Mouse (Mus musculus): Measurements from ENCODE around the gene Cbarp. TPM values are rescaled to one million over a fixed set of nuclear protein-coding genes. Genes with fewer than 3 reads are reported as not detected.

The Cbarp gene
- polyA plus RNA-seq, 1 experiment from 2014 or later: 93.0 TPM

DNA sequence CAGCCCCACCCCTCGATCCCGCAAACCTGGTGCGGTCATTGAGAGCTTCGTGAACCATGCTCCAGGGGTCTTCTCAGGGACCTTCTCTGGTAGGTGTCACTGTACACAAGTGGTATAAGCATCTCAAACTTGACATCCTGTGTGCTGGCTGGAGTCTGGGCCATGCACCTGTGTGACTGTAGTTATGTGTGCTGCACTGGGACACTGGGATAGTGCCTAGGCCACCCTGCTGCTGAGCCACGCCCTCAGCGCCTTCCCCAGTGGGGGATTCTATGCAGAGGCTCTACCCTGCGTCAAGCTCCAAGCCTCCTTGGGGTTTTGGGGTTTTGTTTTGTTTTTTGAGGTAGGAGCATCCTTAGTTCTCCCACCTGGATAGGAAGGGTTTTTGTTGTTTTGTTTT lies 13.7 kb upstream of the Cbarp start:
- WGBS: 79% methylated on average over 7 of the region's 7 CpGs
- Histone ChIP-seq H3K9me3 (replicated peaks) (no peaks in the 10 kb centered on the region), H3K27me3 (replicated peaks) (no peaks in the 10 kb centered on the region), H3K9ac (replicated peaks) (0 out of 2 replicates have a peak overlapping the region, but pooled peaks have one; percentile 1), H3K36me3 (peaks cover 56% of the 10 kb centered on the region), H3K4me2 (no peak overlapping the region), H3K27ac (replicated peaks) (peak overlapping the region; percentile 52), H3K4me1 (peaks cover 72% of the 10 kb centered on the region), H3K4me3 (replicated peaks) (no peak overlapping the region)
- ATAC-seq (ENCODE audit: low FRiP score): no peak

DNA sequence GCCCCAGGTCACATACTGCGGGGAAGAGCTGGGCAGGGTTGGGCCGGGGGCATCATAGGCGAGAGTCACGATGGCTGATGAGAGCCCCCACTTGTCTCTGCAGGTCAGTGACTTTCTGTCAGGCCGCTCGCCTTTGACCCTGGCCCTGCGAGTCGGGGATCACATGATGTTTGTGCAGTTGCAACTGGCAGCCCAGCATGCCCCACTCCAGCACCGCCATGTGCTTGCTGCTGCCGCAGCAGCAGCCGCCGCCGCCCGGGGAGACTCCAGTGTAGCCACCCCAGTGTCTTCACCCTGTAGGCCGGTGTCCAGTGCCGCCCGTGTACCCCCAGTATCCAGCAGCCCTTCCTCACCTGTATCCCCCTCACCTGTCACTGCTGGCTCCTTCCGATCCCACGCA lies 13.1 kb upstream of the Cbarp start:
- Histone ChIP-seq H3K4me2 (peak overlapping the region; percentile 94), H3K36me3 (peaks cover 56% of the 10 kb centered on the region), H3K4me3 (replicated peaks) (no peak overlapping the region), H3K27ac (replicated peaks) (peak overlapping the region; percentile 100), H3K27me3 (replicated peaks) (no peaks in the 10 kb centered on the region), H3K9ac (replicated peaks) (peak overlapping the region; percentile 97), H3K9me3 (replicated peaks) (no peaks in the 10 kb centered on the region), H3K4me1 (peaks cover 65% of the 10 kb centered on the region)
- 87% methylated on average over 19 of the region's 19 CpGs for WGBS
- no peak for ATAC-seq (ENCODE audit: low FRiP score)

DNA sequence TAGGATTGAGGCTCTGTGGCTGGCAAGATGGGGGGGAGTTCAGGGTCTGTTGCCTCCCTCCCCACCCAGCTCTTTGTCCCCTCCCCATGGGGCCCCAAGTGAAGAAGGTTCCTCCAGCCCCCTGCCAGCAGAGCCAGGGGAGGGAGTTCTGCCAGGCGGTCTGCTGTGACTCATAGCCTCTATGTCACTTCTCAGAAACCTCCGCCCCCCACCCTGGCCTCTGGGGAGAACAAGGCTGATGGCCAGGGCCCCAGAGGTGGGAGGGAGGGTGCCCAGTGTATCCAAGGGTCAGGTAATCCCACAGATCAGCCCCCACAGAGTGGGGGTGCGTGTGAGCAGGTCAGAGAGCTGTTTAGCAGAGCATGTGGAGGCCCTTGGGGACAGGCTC lies 12.2 kb upstream of the Cbarp start:
- 37% methylated on average over 3 of the region's 3 CpGs for WGBS
- no peak for ATAC-seq (ENCODE audit: low FRiP score)
- H3K4me3 ChIP-seq (replicated peaks): peak overlapping the region; percentile 93
- H3K27me3 ChIP-seq (replicated peaks): no peaks in the 10 kb centered on the region
- H3K9ac ChIP-seq (replicated peaks): peak overlapping the region; percentile 97
- H3K27ac ChIP-seq (replicated peaks): peak overlapping the region; percentile 100
- no peaks in the 10 kb centered on the region for H3K9me3 ChIP-seq (replicated peaks)
- H3K4me1 ChIP-seq: peaks cover 61% of the 10 kb centered on the region
- peak overlapping the region; percentile 94 for H3K4me2 ChIP-seq
- H3K36me3 ChIP-seq: peaks cover 53% of the 10 kb centered on the region

DNA sequence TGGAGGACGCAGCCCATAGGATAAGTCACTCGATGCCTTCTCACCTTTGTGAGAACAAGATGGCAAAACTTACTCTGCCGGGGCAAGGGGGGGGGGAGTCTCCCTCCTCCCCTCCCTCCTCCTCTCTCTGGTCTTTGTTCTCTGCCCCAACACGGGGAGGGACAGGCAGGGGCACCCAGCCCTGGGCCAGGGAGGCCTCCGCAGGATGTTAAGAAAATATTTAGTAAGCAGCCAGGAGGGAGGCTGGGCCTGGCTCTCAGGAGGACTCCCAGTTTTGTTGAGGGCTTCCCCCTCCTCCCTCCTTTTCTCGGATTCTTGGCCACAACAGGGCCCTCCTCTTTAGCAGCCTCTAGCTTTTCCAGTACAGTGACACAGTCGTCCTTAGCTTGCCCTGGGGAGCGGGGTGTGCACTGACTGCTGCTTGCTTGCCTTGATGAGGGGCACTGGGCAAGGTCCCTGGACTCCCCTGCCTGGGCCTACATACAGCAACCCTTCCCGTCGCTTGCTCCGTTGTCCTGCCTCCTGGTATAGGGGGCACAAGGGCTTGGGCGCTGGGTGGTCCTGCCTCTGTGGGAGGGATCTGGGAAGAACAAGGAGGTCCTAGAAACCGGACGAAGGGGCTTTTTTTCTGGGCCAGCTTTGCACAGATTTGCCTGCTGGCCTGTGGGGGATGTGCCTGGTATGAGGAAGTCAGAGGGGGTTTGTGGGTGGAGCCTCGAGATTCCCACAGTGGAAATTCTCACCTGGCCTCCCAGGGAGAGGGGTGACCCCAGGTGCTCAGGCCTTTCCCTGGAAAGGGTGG lies 11.6 kb upstream of the Cbarp start:
- ATAC-seq (ENCODE audit: low FRiP score): no peak
- peaks cover 51% of the 10 kb centered on the region for H3K36me3 ChIP-seq
- H3K9me3 ChIP-seq (replicated peaks): no peaks in the 10 kb centered on the region
- H3K4me1 ChIP-seq: peaks cover 65% of the 10 kb centered on the region
- H3K4me3 ChIP-seq (replicated peaks): peak overlapping the region; percentile 93
- no peaks in the 10 kb centered on the region for H3K27me3 ChIP-seq (replicated peaks)
- 9% methylated on average over 15 of the region's 15 CpGs for WGBS
- peak overlapping the region; percentile 100 for H3K27ac ChIP-seq (replicated peaks)
- peak overlapping the region; percentile 94 for H3K4me2 ChIP-seq
- H3K9ac ChIP-seq (replicated peaks): peak overlapping the region; percentile 97

DNA sequence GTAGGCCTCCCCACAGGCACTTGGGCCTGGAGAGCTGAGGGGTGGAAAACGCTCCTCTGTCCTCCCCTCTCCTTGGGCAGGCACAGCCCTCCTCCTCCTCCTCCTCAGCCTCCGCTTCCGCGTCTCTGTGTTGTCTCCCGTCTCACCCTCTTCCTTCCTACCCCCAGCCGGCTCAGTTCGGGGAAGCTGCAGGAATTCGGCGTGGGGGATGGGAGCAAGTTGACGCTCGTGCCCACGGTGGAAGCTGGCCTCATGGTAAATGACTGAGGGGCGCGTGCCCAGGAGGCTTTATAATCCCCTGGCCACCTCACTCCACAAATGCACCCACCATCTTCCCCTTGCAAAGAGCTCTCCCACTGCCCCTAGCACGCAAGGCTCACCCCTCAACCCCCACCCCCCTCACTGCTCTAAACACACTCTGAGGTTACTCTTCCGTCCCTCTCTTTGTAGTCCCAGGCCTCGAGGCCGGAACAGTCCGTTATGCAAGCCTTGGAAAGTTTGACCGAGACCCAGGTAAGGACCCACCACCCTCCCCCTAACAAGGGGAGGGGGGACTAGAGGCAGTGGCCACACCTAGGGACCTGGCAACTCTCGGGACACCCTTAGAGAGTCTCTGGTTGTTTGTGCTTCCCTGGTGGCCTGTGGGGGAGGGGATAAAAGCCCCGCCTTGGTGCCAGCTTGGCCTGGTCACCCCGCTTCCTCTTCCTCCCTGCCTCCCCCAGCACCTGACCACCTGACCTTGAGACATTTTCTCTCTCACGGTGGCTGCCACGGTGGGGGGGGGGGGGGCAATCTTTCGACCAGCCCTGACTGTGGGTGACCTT lies 10.8 kb upstream of the Cbarp start:
- H3K4me1 ChIP-seq: peaks cover 63% of the 10 kb centered on the region
- peaks cover 43% of the 10 kb centered on the region for H3K36me3 ChIP-seq
- peak overlapping the region; percentile 100 for H3K27ac ChIP-seq (replicated peaks)
- H3K9me3 ChIP-seq (replicated peaks): no peaks in the 10 kb centered on the region
- no peaks in the 10 kb centered on the region for H3K27me3 ChIP-seq (replicated peaks)
- H3K4me3 ChIP-seq (replicated peaks): peak overlapping the region; percentile 93
- ATAC-seq (ENCODE audit: low FRiP score): no peak
- peak overlapping the region; percentile 94 for H3K4me2 ChIP-seq
- under 1% methylated on average over 26 of the region's 26 CpGs for WGBS
- H3K9ac ChIP-seq (replicated peaks): peak overlapping the region; percentile 97

DNA sequence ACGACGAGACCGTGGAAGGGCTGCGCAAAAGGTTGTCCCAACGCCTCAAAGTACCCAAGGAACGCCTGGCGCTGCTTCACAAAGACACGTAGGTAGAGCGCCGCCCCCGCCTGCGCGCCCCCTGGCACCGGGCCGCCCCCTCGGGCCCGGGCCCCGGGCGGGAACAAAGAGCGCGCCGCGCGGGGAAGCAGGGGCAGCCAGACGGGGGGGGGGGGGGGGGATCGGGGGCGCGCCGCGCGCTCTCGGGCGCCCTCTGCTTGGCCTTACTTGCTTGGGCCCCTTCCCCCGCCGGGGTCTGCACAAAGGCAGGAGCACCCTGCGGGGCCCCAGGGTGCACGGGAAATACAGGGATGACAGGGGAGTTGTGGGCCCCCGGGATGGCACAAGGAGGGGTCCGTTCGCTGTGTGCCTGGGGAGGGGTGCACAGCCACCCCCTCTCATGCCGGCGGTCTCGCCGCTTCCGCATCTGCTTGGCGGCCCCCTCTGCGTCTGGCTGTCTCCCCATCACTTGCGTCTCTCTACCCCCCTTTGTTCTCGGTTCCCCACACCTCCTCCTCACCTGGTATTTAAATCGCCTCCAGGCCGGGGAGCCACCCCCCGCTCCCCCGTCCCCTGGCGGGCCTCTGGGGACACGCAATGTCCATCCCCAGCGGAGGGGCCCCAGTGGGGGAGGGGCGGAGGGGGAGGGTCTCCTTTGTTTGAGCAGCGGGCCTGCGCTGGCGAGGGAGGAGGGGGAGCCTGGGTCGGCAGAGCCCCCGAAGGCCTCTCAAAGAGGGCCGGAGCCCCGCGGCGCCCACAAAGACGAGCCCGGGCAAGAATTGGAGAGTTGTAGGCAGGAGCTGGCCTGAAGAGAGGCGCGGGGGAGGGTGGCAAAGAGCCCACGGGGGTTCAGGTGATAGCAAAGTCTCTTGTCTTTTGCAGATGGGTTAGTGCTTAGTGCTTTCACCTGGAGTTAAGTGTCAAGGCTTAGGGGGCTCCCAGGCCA lies 9.9 kb upstream of the Cbarp start:
- Histone ChIP-seq H3K4me1 (peaks cover 67% of the 10 kb centered on the region), H3K9me3 (replicated peaks) (no peaks in the 10 kb centered on the region), H3K9ac (replicated peaks) (peak overlapping the region; percentile 97), H3K36me3 (peaks cover 43% of the 10 kb centered on the region), H3K27me3 (replicated peaks) (no peaks in the 10 kb centered on the region), H3K27ac (replicated peaks) (peak overlapping the region; percentile 100), H3K4me2 (peak overlapping the region; percentile 94), H3K4me3 (replicated peaks) (peak overlapping the region; percentile 93)
- no peak for ATAC-seq (ENCODE audit: low FRiP score)
- WGBS: under 1% methylated on average over 59 of the region's 71 CpGs

DNA sequence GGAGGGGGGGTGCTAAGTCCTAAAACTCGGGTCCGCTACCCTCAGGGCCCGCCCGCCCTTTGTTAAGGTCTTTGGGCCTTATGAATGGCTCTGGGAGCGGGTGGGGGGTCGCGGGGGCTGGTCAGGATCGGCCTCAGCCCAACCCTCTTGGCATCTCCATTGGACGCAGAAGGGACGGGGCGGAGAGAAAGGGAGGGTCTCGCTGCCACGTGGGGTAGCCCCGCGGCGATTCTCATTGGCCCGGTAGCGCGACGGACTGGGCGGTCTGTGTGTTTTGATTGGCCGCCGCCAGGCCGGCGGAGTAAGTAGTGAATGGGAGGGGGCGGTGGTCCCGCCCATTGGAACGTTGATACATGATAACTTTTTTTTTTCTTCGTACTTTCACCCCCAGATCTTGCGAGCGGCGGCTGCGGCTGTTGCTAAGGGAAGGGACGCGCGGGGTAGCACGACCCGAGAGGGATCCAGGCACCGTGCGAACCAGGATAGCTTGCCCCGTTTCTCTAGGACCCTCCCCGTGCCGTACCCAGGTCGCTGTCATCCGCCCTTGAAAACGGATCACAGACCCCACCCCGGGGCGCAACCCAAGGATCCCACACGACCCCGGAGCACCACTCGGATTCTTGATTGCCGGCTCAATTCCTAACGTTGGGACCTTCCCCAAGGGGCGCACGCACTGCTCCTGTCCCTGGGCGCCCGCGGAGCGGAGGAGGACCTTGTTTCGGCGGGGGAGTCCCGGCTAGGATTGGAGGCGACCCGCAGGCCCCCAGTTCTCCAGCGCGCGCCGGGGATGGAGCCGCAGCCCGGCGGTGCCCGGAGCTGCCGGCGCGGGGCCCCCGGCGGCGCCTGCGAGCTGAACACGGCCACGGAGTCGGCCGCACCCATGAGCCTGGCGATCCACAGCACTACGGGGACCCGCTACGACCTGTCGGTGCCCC lies 8.9 kb upstream of the Cbarp start:
- Histone ChIP-seq H3K27ac (replicated peaks) (peak overlapping the region; percentile 100), H3K4me2 (peak overlapping the region; percentile 94), H3K36me3 (peaks cover 42% of the 10 kb centered on the region), H3K9me3 (replicated peaks) (no peaks in the 10 kb centered on the region), H3K4me3 (replicated peaks) (peak overlapping the region; percentile 93), H3K4me1 (peaks cover 66% of the 10 kb centered on the region), H3K9ac (replicated peaks) (peak overlapping the region; percentile 97), H3K27me3 (replicated peaks) (no peaks in the 10 kb centered on the region)
- peak; percentile 89 for ATAC-seq (ENCODE audit: low FRiP score)
- WGBS: under 1% methylated on average over 83 of the region's 88 CpGs

DNA sequence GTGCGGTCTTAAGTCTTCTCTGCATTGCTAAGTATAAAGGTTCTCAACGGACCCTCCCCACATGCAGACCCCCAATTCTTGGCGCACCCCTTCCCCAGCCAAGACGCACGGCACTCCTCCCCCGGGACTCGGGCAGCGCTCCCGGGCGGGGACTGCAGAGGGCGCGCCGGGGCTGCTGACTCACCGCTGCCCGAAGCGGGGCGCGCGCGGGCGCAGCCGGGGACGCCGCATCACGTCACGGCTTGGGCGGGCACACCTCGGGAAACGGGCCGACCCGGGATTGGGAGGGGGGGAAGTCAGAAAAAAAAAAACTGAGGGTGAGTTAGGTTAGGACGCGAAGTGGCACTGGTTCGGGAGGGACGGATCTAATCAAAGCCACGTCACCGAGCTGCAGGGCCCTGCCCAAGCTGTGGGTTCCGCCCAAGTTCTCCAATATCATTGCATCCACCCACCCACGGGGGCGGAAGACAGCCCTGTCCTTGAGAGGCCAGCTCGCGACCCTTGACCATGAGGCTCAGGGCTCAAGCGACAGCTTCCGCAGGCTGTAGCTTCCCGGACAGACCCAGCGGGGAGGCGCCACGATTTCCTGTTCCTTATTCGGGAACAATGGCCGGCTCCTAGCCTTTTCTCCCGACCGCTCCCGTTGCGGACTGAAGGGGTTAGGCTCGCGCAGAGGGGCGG lies 8.1 kb upstream of the Cbarp start:
- H3K36me3 ChIP-seq: peaks cover 41% of the 10 kb centered on the region
- under 1% methylated on average over 55 of the region's 57 CpGs for WGBS
- peak overlapping the region; percentile 100 for H3K27ac ChIP-seq (replicated peaks)
- H3K4me2 ChIP-seq: peak overlapping the region; percentile 94
- no peaks in the 10 kb centered on the region for H3K9me3 ChIP-seq (replicated peaks)
- ATAC-seq (ENCODE audit: low FRiP score): peak; percentile 61
- H3K4me3 ChIP-seq (replicated peaks): peak overlapping the region; percentile 93
- H3K4me1 ChIP-seq: peaks cover 66% of the 10 kb centered on the region
- peak overlapping the region; percentile 96 for H3K9ac ChIP-seq (replicated peaks)
- no peaks in the 10 kb centered on the region for H3K27me3 ChIP-seq (replicated peaks)

DNA sequence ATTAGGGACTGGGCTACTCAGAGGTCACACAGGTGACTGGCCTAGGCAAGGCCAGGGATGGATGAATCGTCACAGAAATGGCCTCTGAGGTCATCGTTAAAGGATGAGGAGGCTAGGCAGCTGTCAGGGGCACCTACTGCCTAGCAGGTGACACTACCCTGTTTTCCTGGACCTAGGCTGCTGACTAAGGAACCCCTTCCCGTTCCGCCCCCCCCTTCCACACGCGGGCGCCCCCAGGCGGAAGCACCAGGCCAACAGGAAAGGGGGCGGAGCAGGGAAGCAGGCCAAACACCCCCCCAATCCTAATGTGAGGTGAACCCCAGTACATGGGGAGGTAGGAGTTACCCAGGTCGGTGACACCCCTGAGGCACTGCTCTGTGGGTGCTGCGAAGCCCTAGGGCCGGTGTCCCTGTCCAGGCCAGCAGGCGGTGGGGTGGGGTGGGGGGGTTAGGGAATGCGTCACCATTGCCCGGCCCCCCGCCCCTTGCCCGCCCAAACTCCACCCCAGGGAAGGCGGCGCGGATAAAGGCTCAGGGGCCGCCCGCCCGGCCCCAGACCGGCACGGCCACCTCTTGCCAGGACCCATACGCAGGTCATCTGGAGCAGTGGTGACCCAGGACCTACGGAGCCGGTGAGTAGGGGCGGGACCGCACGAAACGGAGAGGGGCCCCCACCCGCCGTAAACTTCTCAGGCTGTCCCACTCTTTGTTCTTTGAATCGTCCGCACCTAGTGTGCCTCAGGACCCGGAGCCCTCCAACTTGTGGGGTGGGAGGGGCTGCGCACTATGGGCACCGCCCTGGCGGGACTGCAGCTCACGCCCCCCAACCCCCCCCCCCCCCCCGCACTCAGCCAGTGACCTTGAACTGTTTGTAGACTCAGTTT lies 7.3 kb upstream of the Cbarp start, which contains the start of gene Midn:
Gene Midn (plus strand): TSS at position 554 of the 883 bp plus-strand sequence.
- no peaks in the 10 kb centered on the region for H3K27me3 ChIP-seq (replicated peaks)
- H3K4me1 ChIP-seq: peaks cover 66% of the 10 kb centered on the region
- H3K4me2 ChIP-seq: peak within 1 kb of the TSS; percentile 94
- H3K36me3 ChIP-seq: peaks cover 33% of the 10 kb centered on the region
- H3K4me3 ChIP-seq (replicated peaks): peak within 1 kb of the TSS; percentile 93
- peak within 1 kb of the TSS; percentile 100 for H3K27ac ChIP-seq (replicated peaks)
- ATAC-seq (ENCODE audit: low FRiP score): peak; percentile 15
- under 1% methylated on average over 40 of the region's 42 CpGs for WGBS
- H3K9me3 ChIP-seq (replicated peaks): no peaks in the 10 kb centered on the region
- peak within 1 kb of the TSS; percentile 96 for H3K9ac ChIP-seq (replicated peaks)

Measured in neural tube, embryonic 15.5 days (tissue).